Comparison of ENCODE assay signal across 7 mouse cellular contexts in genomic region chr13:73327827-73328698, GRCm38 (mm10). TPM values are rescaled to one million over a fixed set of nuclear protein-coding genes. Genes with fewer than 3 reads are reported as not detected.
A peak's percentile ranks its signal among the peaks of the same experiment; 100 is the strongest.
DNase-seq lines count a peak whose midpoint lies in the region; ATAC-seq lines count a peak whose summit lies in the region.

TSS of gene Mrpl36 (plus strand) at chr13:73328513.
TSS of gene Ndufs6 (minus strand) at chr13:73328542.

- ATAC-seq in intestine, embryonic 16.5 days: peak; percentile 90
- peak; percentile 87 for ATAC-seq in midbrain, embryonic 11.5 days (ENCODE audit: low FRiP score)

- H3K4me2 ChIP-seq in intestine, embryonic 16.5 days (ENCODE audit: low read depth, low read length): peak within 1 kb of the TSS; percentile 75
- peak within 1 kb of the TSS; percentile 81 for H3K4me2 ChIP-seq in midbrain, embryonic 11.5 days

- peaks cover 22% of the 10 kb centered on the region for H3K4me1 ChIP-seq in intestine, embryonic 16.5 days (ENCODE audit: control insufficient read depth, insufficient read depth, low read length)
- peaks cover 15% of the 10 kb centered on the region for H3K4me1 ChIP-seq in midbrain, embryonic 11.5 days (ENCODE audit: control insufficient read depth, insufficient read depth, low read length)

- peak; percentile 93 to 94 for DNase-seq in adrenal gland, adult 18-20 months (ENCODE audit: low spot score in 2 of 2)
- DNase-seq in embryo, embryonic 11 days: peak; percentile 95
- peak; percentile 86 to 87 for DNase-seq in gastrocnemius, postnatal 36 days
- DNase-seq in left cerebral cortex, postnatal 36 days (ENCODE audit: low spot score in 2 of 2): peak; percentile 91 to 94
- DNase-seq in midbrain, embryonic 11.5 days (ENCODE audit: low spot score, missing footprints): peak; percentile 99
- DNase-seq in skeletal muscle tissue, adult 2 months (ENCODE audit: low read depth, low spot score): peak; percentile 96

- 0 out of 2 replicates have a peak, but pooled peaks cover 3% of the 10 kb centered on the region for H3K36me3 ChIP-seq in intestine, embryonic 16.5 days (ENCODE audit: control insufficient read depth, insufficient read depth, low read length)
- no peaks in the 10 kb centered on the region for H3K36me3 ChIP-seq in midbrain, embryonic 11.5 days (ENCODE audit: control insufficient read depth, insufficient read depth, low read length)

- 1% methylated on average over 45 of the region's 45 CpGs for WGBS in intestine, embryonic 16.5 days
- WGBS in midbrain, embryonic 11.5 days: under 1% methylated on average over 45 of the region's 45 CpGs

- no peaks in the 10 kb centered on the region for H3K27me3 ChIP-seq in intestine, embryonic 16.5 days (replicated peaks; ENCODE audit: control insufficient read depth, insufficient read depth, low read length)
- H3K27me3 ChIP-seq in midbrain, embryonic 11.5 days (ENCODE audit: control insufficient read depth, insufficient read depth, low read length): no peaks in the 10 kb centered on the region

- H3K9ac ChIP-seq in intestine, embryonic 16.5 days (ENCODE audit: low read depth, low read length): peak within 1 kb of the TSS; percentile 90
- H3K9ac ChIP-seq in midbrain, embryonic 11.5 days (ENCODE audit: low read length): peak within 1 kb of the TSS; percentile 83

- H3K27ac ChIP-seq in intestine, embryonic 16.5 days (ENCODE audit: low read length): peak within 1 kb of the TSS; percentile 77
- peak within 1 kb of the TSS; percentile 59 for H3K27ac ChIP-seq in midbrain, embryonic 11.5 days (ENCODE audit: low read depth, low read length)

- H3K4me3 ChIP-seq in intestine, embryonic 16.5 days (ENCODE audit: low read length): peak within 1 kb of the TSS; percentile 84
- H3K4me3 ChIP-seq in midbrain, embryonic 11.5 days (ENCODE audit: low read depth, low read length): peak within 1 kb of the TSS; percentile 86

- intact Hi-C loops in gastrocnemius, postnatal 36 days (cut with DNase I): no loop called here
- intact Hi-C loops in left cerebral cortex, postnatal 36 days (cut with DNase I): loop anchor here (10.0 kb wide), 1 partner anchor 277 kb away; the partner anchor contains the start of gene Clptm1l

- no peaks in the 10 kb centered on the region for H3K9me3 ChIP-seq in intestine, embryonic 16.5 days (ENCODE audit: control insufficient read depth, low read length)
- no peaks in the 10 kb centered on the region for H3K9me3 ChIP-seq in midbrain, embryonic 11.5 days (ENCODE audit: control insufficient read depth, low read length)

RNA-seq across cellular contexts. Expression of gene Mrpl36, which starts in this region (rescaled TPM):
- 10 to 100 TPM; 57.4 to 60.5 TPM for total RNA-seq in adrenal gland, adult 18-20 months (2021)
- 10 to 100 TPM; 39.2 to 42.5 TPM for total RNA-seq in gastrocnemius, postnatal 36 days (2021)
- polyA plus RNA-seq in intestine, embryonic 16.5 days (2015; fragmentation: Nextera tagmentation; extraction: Ambion mirVana): 152 and 158 TPM in 2 replicates
- 10 to 100 TPM; 37.3 to 44.9 TPM for total RNA-seq in left cerebral cortex, postnatal 36 days (2021)
- polyA plus RNA-seq in midbrain, embryonic 11.5 days (2014; fragmentation: Nextera tagmentation; extraction: Ambion mirVana): 125 and 128 TPM in 2 replicates

RNA-seq across cellular contexts. Expression of gene Ndufs6, which starts in this region (rescaled TPM):
- 100 to 1,000 TPM; 257 to 408 TPM for total RNA-seq in adrenal gland, adult 18-20 months (2021)
- total RNA-seq in gastrocnemius, postnatal 36 days (2021): 100 to 1,000 TPM; 402 to 419 TPM
- 516 and 539 TPM in 2 replicates for polyA plus RNA-seq in intestine, embryonic 16.5 days (2015; fragmentation: Nextera tagmentation; extraction: Ambion mirVana)
- 100 to 1,000 TPM; 184 to 196 TPM for total RNA-seq in left cerebral cortex, postnatal 36 days (2021)
- 305 and 326 TPM in 2 replicates for polyA plus RNA-seq in midbrain, embryonic 11.5 days (2014; fragmentation: Nextera tagmentation; extraction: Ambion mirVana)

Comparison
In these comparisons a context has a peak if more than half of its experiments do, and no peak if none do; other contexts are left out.
1. Peak in every context shown above with its lines: DNase-seq, ATAC-seq, H3K4me3 ChIP-seq and H3K27ac ChIP-seq.